ENCODE assay signal across 9 mouse cellular contexts in the genomic region with DNA sequence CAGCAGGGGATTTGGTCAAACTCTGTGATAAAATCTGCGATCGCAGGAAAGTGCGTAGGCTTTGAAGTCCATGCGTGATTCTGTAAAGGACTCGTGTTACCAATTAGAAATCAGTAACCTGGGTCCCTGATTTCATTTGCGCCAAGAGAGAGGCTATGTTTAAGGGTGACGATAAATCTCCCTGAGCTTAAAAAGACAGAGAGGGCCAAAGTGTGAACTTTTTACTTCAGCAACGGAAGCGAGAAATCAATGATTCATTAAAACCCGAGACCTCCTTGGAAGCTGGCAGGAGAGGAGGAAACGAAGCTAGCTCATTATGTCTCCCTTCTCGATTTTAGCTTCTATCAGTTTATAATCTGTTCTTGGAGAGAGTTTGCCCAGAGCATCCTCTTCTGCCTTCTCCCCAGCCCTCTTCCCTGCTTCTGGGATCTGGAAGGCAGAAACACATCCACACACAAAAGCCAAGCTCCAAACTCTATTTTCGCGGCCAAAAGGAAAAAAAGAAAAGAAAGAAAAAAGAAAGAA. TPM values are rescaled to one million over a fixed set of nuclear protein-coding genes. Genes with fewer than 3 reads are reported as not detected.
DNase-seq lines count a peak whose midpoint lies in the region; ATAC-seq lines count a peak whose summit lies in the region.
"Had no signal": no experiment of that assay in that cellular context is flagged by ENCODE, and none has a peak within 500 bp of the region (broad histone marks: within the 10 kb centered on the region; RNA-seq: fewer than 3 reads in every experiment).

No protein-coding gene starts in this region.

- H3K27ac ChIP-seq in forebrain, embryonic 13.5 days: no peak overlapping the region
- peak overlapping the region; percentile 90 for H3K27ac ChIP-seq in limb, embryonic 12.5 days

- no peak overlapping the region; the same call in 1 of the 2 replicates for H3K9ac ChIP-seq in forebrain, embryonic 13.5 days
- peak overlapping the region; percentile 64 for H3K9ac ChIP-seq in limb, embryonic 12.5 days (replicated peaks)

- peaks cover 36% of the 10 kb centered on the region for H3K27me3 ChIP-seq in forebrain, embryonic 13.5 days
- 0 out of 2 replicates have a peak, but pooled peaks cover 4% of the 10 kb centered on the region for H3K27me3 ChIP-seq in limb, embryonic 12.5 days

- H3K36me3 ChIP-seq in forebrain, embryonic 13.5 days (ENCODE audit: poor library complexity, severe bottlenecking): no peaks in the 10 kb centered on the region
- no peaks in the 10 kb centered on the region for H3K36me3 ChIP-seq in limb, embryonic 12.5 days

- ATAC-seq in forebrain, embryonic 13.5 days: no peak
- ATAC-seq in limb, embryonic 12.5 days (ENCODE audit: insufficient number of reproducible peaks, insufficient read depth, low FRiP score, low TSS enrichment, low read depth): no peak

- H3K9me3 ChIP-seq in forebrain, embryonic 13.5 days (replicated peaks): no peaks in the 10 kb centered on the region
- H3K9me3 ChIP-seq in limb, embryonic 12.5 days: no peaks in the 10 kb centered on the region

- peak; percentile 3 to 8 for DNase-seq in kidney, adult 8-10 months
- no peak for DNase-seq in kidney, postnatal 10 days
- peak; percentile 13 for DNase-seq in retina, postnatal 1 day
- no peak for DNase-seq in layer of hippocampus, adult 11-12 months (ENCODE audit: low spot score)
- no peak for DNase-seq in ovary, postnatal 10 days (ENCODE audit: low spot score)
- DNase-seq in T-cell, adult 2 months (ENCODE audit: low spot score): no peak

- peaks cover 25% of the 10 kb centered on the region for H3K4me1 ChIP-seq in forebrain, embryonic 13.5 days
- peaks cover 13% of the 10 kb centered on the region for H3K4me1 ChIP-seq in limb, embryonic 12.5 days (replicated peaks)

- peak overlapping the region; percentile 51 for H3K4me3 ChIP-seq in forebrain, embryonic 13.5 days
- peak overlapping the region; percentile 57 for H3K4me3 ChIP-seq in limb, embryonic 12.5 days (replicated peaks)
- H3K4me3 ChIP-seq: erythroblast, embryonic 14.5 days had no signal

- under 1% methylated on average over 14 of the region's 14 CpGs for WGBS in forebrain, embryonic 13.5 days
- WGBS in limb, embryonic 12.5 days: under 1% methylated on average over 14 of the region's 14 CpGs

- peak overlapping the region; percentile 94 for H3K4me2 ChIP-seq in forebrain, embryonic 13.5 days
- peak overlapping the region; percentile 90 for H3K4me2 ChIP-seq in limb, embryonic 12.5 days

RNA-seq across cellular contexts. Expression of gene Fgf10, which starts 44.1 kb away (rescaled TPM):
- polyA plus RNA-seq in forebrain, embryonic 13.5 days (2015; fragmentation: Nextera tagmentation; extraction: Ambion mirVana): 0.19 and 0.26 TPM in 2 replicates
- 7.9 and 9.1 TPM in 2 replicates for polyA plus RNA-seq in limb, embryonic 12.5 days (2016; fragmentation: Nextera tagmentation; extraction: Ambion mirVana)
- polyA plus RNA-seq: erythroblast, embryonic 14.5 days had no signal

Comparison
In these comparisons a context has a peak if more than half of its experiments do, and no peak if none do; other contexts are left out.
1. DNase-seq: peak in kidney, adult 8-10 months (2 of 2) and retina, postnatal 1 day (single experiment); none in kidney, postnatal 10 days (single experiment), layer of hippocampus, adult 11-12 months (single experiment), ovary, postnatal 10 days (single experiment) and T-cell, adult 2 months (single experiment).